Mouse (Mus musculus) kidney, embryonic 14.5 days (tissue): ENCODE measurements at regions not wholly inside any gene's neighbourhood (a gene's known extent, or its start where the extent isn't known, plus 50 kb on each side); places are given as distances from the start of the nearest gene placed in this dataset.

ENCODE experiments used
- ATAC-seq: fragments of 200-750 bp; cut with Nextera tagmentation; 2 replicates; pipeline ENCODE4 v1.8.0; 2017; ENCODE audit warnings: moderate number of reproducible peaks, mild to moderate bottlenecking, moderate TSS enrichment, moderate library complexity; ENCODE audit not compliant: low FRiP score, low TSS enrichment
- H3K27ac ChIP-seq: fragments of 300-500 bp; sonication (generic); 2 replicates; pipeline ENCODE4 v1.5.1; 2014; ENCODE audit warnings: low read depth, mild to moderate bottlenecking, low read length, moderate library complexity, mixed read lengths
- H3K27me3 ChIP-seq: fragments of 300-500 bp; sonication (generic); 2 replicates; pipeline ENCODE4 v1.6.1; 2014; ENCODE audit warnings: mild to moderate bottlenecking, low read length; ENCODE audit not compliant: control insufficient read depth, insufficient read depth
- H3K36me3 ChIP-seq: fragments of 300-500 bp; sonication (generic); 2 replicates; pipeline ENCODE4 v1.6.1; 2014; ENCODE audit warnings: low read length, mixed read lengths; ENCODE audit not compliant: control insufficient read depth, insufficient read depth
- H3K4me1 ChIP-seq: fragments of 300-500 bp; sonication (generic); 2 replicates; pipeline ENCODE4 v1.6.1; 2014; ENCODE audit warnings: low read length, mixed read lengths; ENCODE audit not compliant: control insufficient read depth, insufficient read depth
- H3K4me2 ChIP-seq: fragments of 300-500 bp; sonication (generic); replicated peaks from 2 replicates; pipeline ENCODE4 v1.6.1; 2014; ENCODE audit warnings: low read depth, mild to moderate bottlenecking, low read length
- H3K4me3 ChIP-seq: fragments of 300-500 bp; sonication (generic); 2 replicates; pipeline ENCODE4 v1.5.1; 2014; ENCODE audit warnings: mild to moderate bottlenecking, low read length
- H3K9ac ChIP-seq: fragments of 300-500 bp; sonication (generic); 2 replicates; pipeline ENCODE4 v1.6.1; 2014; ENCODE audit warnings: low read depth, mild to moderate bottlenecking, low read length, moderate library complexity
- H3K9me3 ChIP-seq: fragments of 300-500 bp; sonication (generic); 2 replicates; pipeline ENCODE4 v1.6.1; 2016; ENCODE audit warnings: low read length; ENCODE audit not compliant: control insufficient read depth
- WGBS: fragments of 180-500 bp; shearing (Covaris S2); extraction: QIAGEN DNeasy Blood & Tissue Kit; methylation state at CpG from one replicate; pipeline ENCODE4 v1.1.7; 2014; 5-methylcytosine and 5-hydroxymethylcytosine counted together

DNA sequence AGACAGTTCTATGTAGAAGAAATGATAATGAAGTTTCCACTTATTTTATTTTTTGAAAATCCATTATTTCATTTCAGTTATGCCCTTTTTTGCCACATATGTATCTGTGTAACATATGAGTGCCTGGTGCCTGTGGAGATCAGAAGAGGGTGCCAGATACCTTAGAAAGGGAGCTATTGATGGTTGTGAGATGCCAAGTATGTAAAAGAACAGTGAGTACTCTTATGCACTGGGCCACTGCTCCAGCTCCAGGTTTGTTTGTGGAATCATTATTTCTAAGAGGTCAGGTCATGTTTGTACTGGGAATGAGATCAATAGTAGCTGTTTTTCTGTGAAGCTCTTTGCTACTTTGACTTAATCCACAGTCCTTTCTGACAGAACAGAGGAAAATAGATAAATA is 68.1 kb downstream of the Cenpw start:
- H3K4me2 ChIP-seq, result no peak overlapping the region
- no peaks in the 10 kb centered on the region for H3K9me3 ChIP-seq
- no peak overlapping the region for H3K9ac ChIP-seq
- H3K4me1 ChIP-seq, result no peaks in the 10 kb centered on the region
- no peak overlapping the region for H3K27ac ChIP-seq
- ATAC-seq, result no peak
- H3K36me3 ChIP-seq, result no peaks in the 10 kb centered on the region
- H3K4me3 ChIP-seq, result no peak overlapping the region
- H3K27me3 ChIP-seq, result no peaks in the 10 kb centered on the region

DNA sequence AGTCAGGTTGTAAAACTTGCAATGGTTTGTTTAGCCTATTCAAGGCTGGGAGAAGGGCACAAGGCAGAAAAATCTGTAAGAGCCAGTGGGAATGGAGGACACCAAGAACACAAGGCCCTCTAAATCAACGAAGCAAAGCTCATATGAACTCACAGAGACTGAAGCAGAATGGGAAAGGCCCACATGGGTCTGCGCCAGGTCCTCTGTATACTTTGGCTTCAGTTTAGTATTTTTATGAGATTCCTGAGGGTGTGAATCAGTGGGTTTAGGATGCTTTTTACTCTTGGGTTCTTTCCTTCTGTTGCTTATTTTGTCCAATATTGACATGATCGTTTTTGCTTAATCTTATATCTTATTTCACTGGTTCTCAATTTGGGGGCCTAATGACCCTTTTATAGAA is 90.0 kb downstream of the Cenpw start:
- no peaks in the 10 kb centered on the region for H3K27me3 ChIP-seq
- H3K4me2 ChIP-seq, result no peak overlapping the region
- H3K27ac ChIP-seq, result no peak overlapping the region
- H3K4me3 ChIP-seq, result no peak overlapping the region
- no peaks in the 10 kb centered on the region for H3K9me3 ChIP-seq
- no peaks in the 10 kb centered on the region for H3K36me3 ChIP-seq
- no peak for ATAC-seq
- 58% methylated on average over 3 of the region's 3 CpGs for WGBS
- H3K9ac ChIP-seq, result no peak overlapping the region
- H3K4me1 ChIP-seq, result no peaks in the 10 kb centered on the region

DNA sequence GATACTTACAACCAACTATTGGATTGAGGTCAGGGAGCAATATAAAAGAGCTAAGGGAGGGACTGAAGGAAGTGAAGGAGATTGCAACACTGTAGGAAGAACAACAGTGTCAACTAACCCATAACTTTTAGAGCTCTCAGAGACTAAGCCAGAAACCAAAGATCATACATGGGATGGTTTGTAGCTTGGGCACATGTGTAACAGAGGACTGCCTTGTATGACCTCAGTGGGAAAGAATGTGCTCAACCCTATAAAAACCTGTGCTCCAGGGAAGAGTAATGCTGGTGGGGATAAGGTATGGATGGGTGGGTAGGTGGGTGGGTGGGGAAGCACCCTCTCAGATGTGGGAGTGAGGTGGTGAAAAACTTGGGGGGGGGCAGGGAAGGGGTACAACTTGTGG is 97.9 kb downstream of the Cenpw start:
- no peak for ATAC-seq
- Histone ChIP-seq H3K4me2 (no peak overlapping the region), H3K9me3 (no peaks in the 10 kb centered on the region; the same call in 1 of the 2 replicates), H3K4me3 (no peak overlapping the region), H3K27ac (no peak overlapping the region), H3K9ac (no peak overlapping the region), H3K27me3 (no peaks in the 10 kb centered on the region), H3K36me3 (no peaks in the 10 kb centered on the region), H3K4me1 (no peaks in the 10 kb centered on the region)

DNA sequence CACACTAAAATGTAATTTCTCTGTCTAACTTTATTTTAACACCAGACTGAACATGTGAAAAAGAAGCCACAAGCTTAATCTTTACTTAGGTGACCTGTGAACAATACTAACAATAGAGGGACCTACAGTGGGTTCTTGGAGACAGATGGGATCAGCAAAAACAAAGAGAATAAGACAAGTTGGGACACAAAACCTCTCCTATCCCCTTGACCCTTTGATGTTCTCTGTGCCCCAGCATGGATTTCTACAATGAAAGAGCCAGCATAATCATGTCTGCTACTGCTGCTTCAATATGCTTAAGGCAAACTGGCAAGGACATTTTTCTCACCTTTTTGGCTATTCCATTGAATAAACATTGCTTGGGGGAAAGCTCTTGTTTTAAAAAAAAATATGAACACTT is 105.8 kb downstream of the Cenpw start:
- Histone ChIP-seq H3K27ac (no peak overlapping the region), H3K9me3 (no peaks in the 10 kb centered on the region), H3K27me3 (no peaks in the 10 kb centered on the region), H3K4me3 (no peak overlapping the region), H3K4me1 (no peaks in the 10 kb centered on the region), H3K4me2 (no peak overlapping the region), H3K36me3 (no peaks in the 10 kb centered on the region), H3K9ac (no peak overlapping the region)
- ATAC-seq, result no peak

DNA sequence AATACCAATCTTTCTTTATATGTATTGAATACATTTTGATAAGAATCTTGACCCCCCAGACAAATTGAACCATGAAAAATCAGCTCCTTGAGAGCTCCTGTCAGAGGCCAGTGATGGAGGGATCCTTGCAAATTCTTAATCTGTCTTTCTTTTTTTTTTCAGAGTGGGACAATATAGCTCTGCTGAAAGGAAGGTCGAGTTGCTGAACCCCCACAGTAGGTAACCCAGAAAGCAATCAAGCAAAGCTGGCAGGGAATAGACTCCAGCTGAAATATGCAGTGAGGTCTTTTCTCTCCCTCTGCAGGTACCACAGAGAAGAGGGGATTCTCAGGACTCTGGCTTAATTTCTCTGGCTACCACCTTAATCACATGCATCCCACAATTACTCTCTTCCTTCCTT is 108.8 kb downstream of the Cenpw start:
- Histone ChIP-seq H3K27me3 (no peaks in the 10 kb centered on the region), H3K36me3 (no peaks in the 10 kb centered on the region), H3K9ac (no peak overlapping the region), H3K4me3 (no peak overlapping the region), H3K27ac (no peak overlapping the region), H3K4me2 (no peak overlapping the region), H3K9me3 (no peaks in the 10 kb centered on the region), H3K4me1 (no peaks in the 10 kb centered on the region)
- ATAC-seq, result no peak
- 18% methylated on average over 1 of the region's 1 CpGs for WGBS

DNA sequence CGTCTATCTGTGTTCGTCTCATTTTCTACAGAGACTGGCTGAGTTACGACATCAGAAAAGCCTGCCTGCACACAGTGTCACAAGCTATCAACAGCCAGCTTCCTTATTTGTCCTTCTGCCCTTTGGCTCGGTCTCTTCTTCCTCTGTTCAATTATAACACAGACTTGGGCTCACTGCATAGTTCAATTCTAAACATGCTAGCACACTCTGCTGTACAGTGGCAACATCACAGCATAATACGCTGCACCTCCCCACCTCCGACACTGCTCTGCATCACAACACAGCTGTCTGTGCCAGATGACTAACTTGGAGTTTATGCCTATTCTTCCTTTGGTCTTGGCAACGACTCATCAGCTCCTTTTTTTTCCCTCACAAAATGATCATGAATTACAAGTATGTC is 111.0 kb downstream of the Cenpw start:
- Histone ChIP-seq H3K27ac (no peak overlapping the region), H3K36me3 (no peaks in the 10 kb centered on the region), H3K4me2 (no peak overlapping the region), H3K9ac (no peak overlapping the region), H3K4me1 (no peaks in the 10 kb centered on the region), H3K27me3 (no peaks in the 10 kb centered on the region), H3K9me3 (no peaks in the 10 kb centered on the region), H3K4me3 (no peak overlapping the region)
- ATAC-seq, result peak; percentile 85; the same call in 1 of the 2 replicates
- WGBS, result 44% methylated on average over 7 of the region's 7 CpGs

DNA sequence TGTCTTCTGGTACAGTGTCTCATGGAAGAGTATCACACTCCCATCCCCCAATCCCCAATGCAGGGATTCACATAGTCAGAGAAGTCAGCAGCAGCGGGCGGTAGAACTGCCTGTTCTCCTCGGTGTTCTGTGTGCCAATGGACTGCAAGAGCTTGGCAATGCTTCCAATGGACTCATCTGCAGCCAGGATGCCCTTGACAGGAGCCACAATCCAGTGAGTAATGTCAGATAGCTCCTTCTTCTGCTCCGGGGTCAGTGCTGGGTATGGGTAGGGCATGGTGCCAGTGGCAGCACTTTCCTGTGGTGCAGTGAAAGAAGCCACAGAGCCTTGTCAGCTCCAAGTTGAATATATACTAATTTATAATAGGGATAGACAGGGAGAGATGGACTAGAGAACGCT is 115.3 kb downstream of the Cenpw start:
- H3K4me2 ChIP-seq, result no peak overlapping the region
- no peak overlapping the region for H3K4me3 ChIP-seq
- H3K27me3 ChIP-seq, result no peaks in the 10 kb centered on the region
- WGBS, result 86% methylated on average over 5 of the region's 5 CpGs
- no peaks in the 10 kb centered on the region for H3K36me3 ChIP-seq
- no peaks in the 10 kb centered on the region for H3K4me1 ChIP-seq
- no peak overlapping the region for H3K9ac ChIP-seq
- H3K27ac ChIP-seq, result no peak overlapping the region
- H3K9me3 ChIP-seq, result no peaks in the 10 kb centered on the region
- ATAC-seq, result no peak

DNA sequence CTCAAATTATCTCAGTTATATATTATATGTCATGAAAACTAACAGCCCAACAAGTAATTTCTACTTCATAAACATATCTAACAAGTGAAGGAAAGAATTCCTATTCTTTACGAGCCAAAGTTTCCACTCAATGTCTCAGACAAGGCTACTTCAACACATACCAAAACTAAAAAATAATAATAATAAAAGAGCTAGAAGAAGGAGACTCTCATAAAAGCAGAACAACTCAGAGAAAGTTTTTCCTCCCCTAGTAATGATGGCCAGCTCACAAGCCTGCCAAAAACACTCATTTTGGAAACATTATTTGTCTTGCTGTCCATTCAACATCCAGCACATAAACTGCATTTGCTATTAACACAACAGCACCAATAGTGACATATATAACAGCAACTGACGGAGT is 133.7 kb downstream of the Cenpw start:
- ATAC-seq, result no peak
- no peaks in the 10 kb centered on the region for H3K36me3 ChIP-seq
- H3K9me3 ChIP-seq, result no peaks in the 10 kb centered on the region
- H3K27ac ChIP-seq, result no peak overlapping the region
- H3K27me3 ChIP-seq, result no peaks in the 10 kb centered on the region
- 67% methylated on average over 2 of the region's 2 CpGs for WGBS
- H3K4me3 ChIP-seq, result no peak overlapping the region
- no peak overlapping the region for H3K4me2 ChIP-seq
- H3K4me1 ChIP-seq, result no peaks in the 10 kb centered on the region
- no peak overlapping the region for H3K9ac ChIP-seq

DNA sequence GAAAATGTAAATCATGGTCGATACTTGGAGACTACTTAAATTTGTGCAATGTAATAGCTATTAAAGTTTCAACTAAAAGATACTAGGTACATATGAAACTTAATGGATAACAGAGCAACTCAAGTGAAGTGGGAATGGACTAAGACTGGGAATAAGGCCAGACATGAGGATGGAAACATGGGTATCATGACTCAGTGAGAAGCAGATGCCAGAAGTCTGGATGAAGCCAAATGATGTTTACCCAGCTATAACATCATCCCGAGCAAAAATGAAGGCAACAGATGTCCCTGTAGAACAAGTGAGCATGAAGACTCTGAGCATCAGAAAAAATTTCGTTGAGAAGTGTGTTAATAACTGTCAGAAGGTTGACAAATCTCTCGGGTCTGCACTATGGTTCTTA is 169.7 kb downstream of the Cenpw start:
- Histone ChIP-seq H3K27ac (no peak overlapping the region), H3K4me1 (no peaks in the 10 kb centered on the region), H3K9me3 (no peaks in the 10 kb centered on the region), H3K4me2 (no peak overlapping the region), H3K36me3 (no peaks in the 10 kb centered on the region), H3K27me3 (no peaks in the 10 kb centered on the region), H3K4me3 (no peak overlapping the region), H3K9ac (no peak overlapping the region)
- no peak for ATAC-seq
- WGBS, result 73% methylated on average over 4 of the region's 4 CpGs
